Mouse (Mus musculus) gastrocnemius, postnatal 14 days (tissue): ENCODE data around the gene Ccdc9. TPM values are rescaled to one million over a fixed set of nuclear protein-coding genes. Genes with fewer than 3 reads are reported as not detected.
A peak's percentile ranks its signal among the peaks of the same experiment; 100 is the strongest.

ENCODE experiments used
- DNase-seq: peaks from one replicate; pipeline ENCODE4 v3.0.0; 2021; ENCODE audit warnings: mixed read lengths
- intact Hi-C: fragments of 180-260 bp; cut with DNase I; formaldehyde crosslinking; loops from one replicate; pipeline ENCODE4 v1.15.1; 2025; ENCODE audit warnings: low total_unique reads
- total RNA-seq, 2 experiments: library from RNA; stranded (reverse); gene quantifications; 2 replicates each; pipeline ENCODE4 v1.2.3; 2021

The Ccdc9 gene
- total RNA-seq, 2 experiments from 2014 or later: 30.1 to 32.8 TPM

DNA sequence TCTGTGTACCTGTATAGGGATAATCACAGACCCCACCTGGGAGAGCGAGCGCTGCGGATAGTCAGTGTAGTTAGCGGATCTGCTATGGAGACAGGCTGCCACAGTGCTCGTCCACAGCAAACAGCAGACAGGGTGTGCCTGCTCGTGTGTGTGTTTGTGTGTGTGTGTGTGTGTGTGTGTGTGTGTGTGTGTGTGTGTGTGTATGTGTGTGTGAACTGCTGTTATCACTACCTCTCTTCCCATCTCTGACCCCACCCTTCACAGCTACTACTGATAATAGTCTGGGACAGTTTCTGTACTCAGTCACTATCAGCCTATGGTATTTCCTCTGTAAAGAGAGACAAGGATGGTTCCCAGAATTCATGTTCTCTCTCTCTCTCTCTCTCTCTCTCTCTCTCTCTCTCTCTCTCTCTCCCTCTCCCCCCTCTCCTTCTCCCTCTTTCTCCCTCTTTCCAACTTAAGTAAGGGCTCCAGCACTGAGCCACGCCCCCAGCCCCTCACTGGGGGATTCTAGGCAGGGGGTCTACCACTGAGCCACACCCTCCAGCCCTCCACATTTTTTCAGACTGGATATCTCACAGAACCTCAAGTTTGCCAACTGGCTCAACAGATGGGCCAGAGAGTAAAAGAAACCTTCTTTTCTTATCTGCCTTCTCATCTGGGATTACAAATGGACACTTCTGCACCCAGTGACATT is 46.2 kb downstream of the Ccdc9 start:
- DNase-seq: no peak
- intact Hi-C loops: no loop called here

DNA sequence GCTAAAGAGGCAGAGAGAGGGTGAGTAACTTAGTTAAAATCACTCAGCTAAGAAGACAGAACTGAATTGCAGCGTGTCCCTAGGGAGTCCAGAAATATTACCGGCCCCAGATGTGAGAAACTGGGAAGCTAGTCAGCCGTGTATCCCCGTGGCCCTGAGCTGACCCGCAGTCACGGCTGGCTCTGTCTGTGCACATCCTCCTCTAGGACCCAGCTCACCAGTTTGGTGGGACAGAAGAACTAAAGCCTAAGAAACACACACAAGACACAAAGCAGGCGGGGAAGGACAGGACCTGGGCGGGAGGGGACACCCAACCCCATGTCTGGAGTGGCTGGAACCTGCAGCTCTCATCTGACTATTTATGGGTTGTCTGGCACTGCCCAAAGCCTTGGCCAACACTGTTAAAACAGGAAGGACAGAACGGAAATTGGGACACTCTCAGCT is 47.0 kb downstream of the Ccdc9 start:
- intact Hi-C loops: no loop called here
- peak; percentile 49 for DNase-seq

DNA sequence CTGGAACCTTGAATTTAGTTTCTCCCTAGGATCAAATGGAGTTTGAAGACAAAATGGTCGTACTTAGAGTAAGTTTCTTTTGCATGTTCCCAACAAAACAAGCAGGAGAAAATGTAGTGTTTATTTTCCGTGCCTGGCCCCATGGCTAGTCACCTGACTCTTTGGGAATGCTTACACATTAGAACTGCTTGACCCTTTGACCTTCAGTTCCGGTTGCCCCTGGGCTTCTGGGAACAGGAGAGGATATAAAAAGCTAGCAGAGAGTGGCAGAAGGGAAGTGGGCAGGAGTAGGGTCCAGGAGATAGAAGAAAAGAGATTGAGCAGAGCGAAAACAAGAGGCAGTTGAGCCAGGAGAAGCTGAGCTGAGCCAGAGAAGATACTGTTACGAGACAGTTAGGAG is 56.7 kb downstream of the Ccdc9 start:
- intact Hi-C loops: no loop called here
- no peak for DNase-seq

Other genes starting within 250 kb of the Ccdc9 start
- gene Bicra, start 238.9 kb downstream of the Ccdc9 start, total RNA-seq: 1 to 10 TPM; 7.9 to 8.8 TPM
- not detected for gene Zfp541, start 225.0 kb downstream of the Ccdc9 start, total RNA-seq
- 100 to 1,000 TPM; 102 to 107 TPM for gene Napa, start 188.3 kb downstream of the Ccdc9 start, total RNA-seq
- gene Kptn, start 166.9 kb downstream of the Ccdc9 start, total RNA-seq: 10 to 100 TPM; 12.2 to 14.4 TPM
- under 1 TPM; 0.24 to 0.25 TPM for gene Slc8a2, start 157.0 kb downstream of the Ccdc9 start, total RNA-seq
- 1 to 10 TPM; 2.5 to 3.1 TPM for gene Meis3, start 111.7 kb downstream of the Ccdc9 start, total RNA-seq
- 1 to 10 TPM; 4.2 to 4.6 TPM for gene Dhx34, start 64.8 kb downstream of the Ccdc9 start, total RNA-seq
- under 1 TPM; 0.20 to 0.27 TPM for gene C5ar2, start 42.6 kb downstream of the Ccdc9 start, total RNA-seq
- 1 to 10 TPM; 2.6 to 3.1 TPM for gene C5ar1, start 27.3 kb downstream of the Ccdc9 start, total RNA-seq
- 10 to 100 TPM; 11.1 to 12.4 TPM for gene Inafm1, start 13.2 kb downstream of the Ccdc9 start, total RNA-seq
- 1 to 10 TPM; 3.6 to 5.1 TPM for gene Bbc3, start 21.6 kb upstream of the Ccdc9 start, total RNA-seq
- gene Sae1, start 101.0 kb upstream of the Ccdc9 start, total RNA-seq: 10 to 100 TPM; 30.0 to 37.9 TPM
- 10 to 100 TPM; 27.9 to 28.5 TPM for gene Zc3h4, start 114.1 kb upstream of the Ccdc9 start, total RNA-seq
- gene Tmem160, start 166.0 kb upstream of the Ccdc9 start, total RNA-seq: 10 to 100 TPM; 23.2 to 28.7 TPM
- gene Npas1, start 190.9 kb upstream of the Ccdc9 start, total RNA-seq: not detected